8 mouse cellular contexts compared by ENCODE assay signal in genomic region chr19:31083761-31084160, GRCm38 (mm10). TPM values are rescaled to one million over a fixed set of nuclear protein-coding genes. Genes with fewer than 3 reads are reported as not detected.
A peak's percentile ranks its signal among the peaks of the same experiment; 100 is the strongest.
DNase-seq lines count a peak whose midpoint lies in the region; ATAC-seq and TF ChIP-seq lines count a peak whose summit lies in the region.

No protein-coding gene starts in this region.

- H3K4me3 ChIP-seq in kidney, embryonic 14.5 days (ENCODE audit: low read length) = peak overlapping the region; percentile 65
- H3K4me3 ChIP-seq in bone marrow macrophage, adult 2 months (ENCODE audit: insufficient read depth, low read length) = peak overlapping the region; percentile 96
- H3K4me3 ChIP-seq in forebrain, embryonic 11.5 days (ENCODE audit: low read depth, low read length) = peak overlapping the region; percentile 54
- H3K4me3 ChIP-seq in limb, embryonic 10.5 days = peak overlapping the region; percentile 69

- no peak for ATAC-seq in kidney, embryonic 14.5 days (ENCODE audit: low FRiP score, low TSS enrichment)
- no peak for ATAC-seq in forebrain, embryonic 11.5 days (replicated peaks; ENCODE audit: low FRiP score)

- peaks cover 12% of the 10 kb centered on the region; the same call in 1 of the 2 replicates for H3K4me1 ChIP-seq in kidney, embryonic 14.5 days (ENCODE audit: control insufficient read depth, insufficient read depth, low read length)
- H3K4me1 ChIP-seq in bone marrow macrophage, adult 2 months (ENCODE audit: control insufficient read depth, insufficient read depth, low read length) = peaks cover 6% of the 10 kb centered on the region; the same call in 1 of the 2 replicates
- H3K4me1 ChIP-seq in forebrain, embryonic 11.5 days (replicated peaks; ENCODE audit: control insufficient read depth, insufficient read depth, low read length) = peaks cover 8% of the 10 kb centered on the region; the same call in 1 of the 2 replicates
- H3K4me1 ChIP-seq in limb, embryonic 10.5 days = peaks cover 16% of the 10 kb centered on the region

- H3K9ac ChIP-seq in kidney, embryonic 14.5 days (ENCODE audit: low read depth, low read length) = peak overlapping the region; percentile 77
- no peak overlapping the region; the same call in 1 of the 2 replicates for H3K9ac ChIP-seq in forebrain, embryonic 11.5 days (ENCODE audit: low read length)

- TF ChIP-seq POLR2A in bone marrow macrophage, adult 2 months (IDR thresholded peaks at IDR 0.05; ENCODE audit: borderline replicate concordance, low read depth, low read length) = no peak

- 95% methylated on average over 8 of the region's 8 CpGs for WGBS in kidney, embryonic 14.5 days
- 95% methylated on average over 8 of the region's 8 CpGs for WGBS in forebrain, embryonic 11.5 days
- 95% methylated on average over 8 of the region's 8 CpGs for WGBS in limb, embryonic 10.5 days

- DNase-seq in kidney, adult 8-10 months = no peak
- DNase-seq in forebrain, embryonic 11.5 days (ENCODE audit: low spot score) = no peak
- no peak for DNase-seq in limb, embryonic 10.5 days (ENCODE audit: low spot score)
- peak; percentile 1 for DNase-seq in skeletal muscle tissue, adult 2 months (ENCODE audit: low read depth, low spot score)
- DNase-seq in urinary bladder, adult 2 months (ENCODE audit: low spot score) = no peak
- DNase-seq in urinary bladder, postnatal 10 days (ENCODE audit: low spot score) = no peak

- no peak overlapping the region for H3K27ac ChIP-seq in kidney, embryonic 14.5 days (ENCODE audit: low read depth, low read length)
- H3K27ac ChIP-seq in bone marrow macrophage, adult 2 months (ENCODE audit: insufficient read depth, low read depth, low read length) = no peak overlapping the region
- no peak overlapping the region for H3K27ac ChIP-seq in forebrain, embryonic 11.5 days (ENCODE audit: low read depth, low read length)
- no peak overlapping the region; the same call in 1 of the 2 replicates for H3K27ac ChIP-seq in limb, embryonic 10.5 days

- peak overlapping the region; percentile 74 for H3K4me2 ChIP-seq in kidney, embryonic 14.5 days (replicated peaks; ENCODE audit: low read depth, low read length)
- H3K4me2 ChIP-seq in forebrain, embryonic 11.5 days (ENCODE audit: low read depth, low read length, severe bottlenecking) = peak overlapping the region; percentile 56

- peaks cover 23% of the 10 kb centered on the region for H3K36me3 ChIP-seq in kidney, embryonic 14.5 days (ENCODE audit: control insufficient read depth, insufficient read depth, low read length)
- peaks cover 13% of the 10 kb centered on the region for H3K36me3 ChIP-seq in forebrain, embryonic 11.5 days (ENCODE audit: control insufficient read depth, insufficient read depth, low read length)
- peaks cover 43% of the 10 kb centered on the region for H3K36me3 ChIP-seq in limb, embryonic 10.5 days

- no peaks in the 10 kb centered on the region for H3K27me3 ChIP-seq in kidney, embryonic 14.5 days (ENCODE audit: control insufficient read depth, insufficient read depth, low read length)
- no peaks in the 10 kb centered on the region for H3K27me3 ChIP-seq in forebrain, embryonic 11.5 days (ENCODE audit: control insufficient read depth, insufficient read depth, low read length)
- H3K27me3 ChIP-seq in limb, embryonic 10.5 days (ENCODE audit: low read depth, poor library complexity, severe bottlenecking) = no peaks in the 10 kb centered on the region

- TF ChIP-seq CTCF in bone marrow macrophage, adult 2 months (IDR thresholded peaks at IDR 0.05; ENCODE audit: low read depth, low read length) = no peak

- H3K9me3 ChIP-seq in kidney, embryonic 14.5 days (ENCODE audit: control insufficient read depth, low read length) = peaks cover 9% of the 10 kb centered on the region
- H3K9me3 ChIP-seq in forebrain, embryonic 11.5 days (ENCODE audit: control insufficient read depth, low read length) = no peaks in the 10 kb centered on the region; the same call in 1 of the 2 replicates
- peaks cover 8% of the 10 kb centered on the region; the same call in 1 of the 2 replicates for H3K9me3 ChIP-seq in limb, embryonic 10.5 days (replicated peaks)

RNA-seq across cellular contexts. Expression of gene Cstf2t, which starts 1.1 kb away (rescaled TPM):
- 28.5 and 39.1 TPM in 2 replicates for polyA plus RNA-seq in kidney, embryonic 14.5 days (2014; fragmentation: Nextera tagmentation; extraction: Ambion mirVana)
- polyA plus RNA-seq in bone marrow macrophage, adult 2 months (2012; ENCODE audit: insufficient read depth, insufficient read length, missing spikeins) = 26.7 and 29.9 TPM in 2 replicates
- polyA plus RNA-seq in forebrain, embryonic 11.5 days (2014; fragmentation: Nextera tagmentation; extraction: Ambion mirVana) = 45.2 and 45.8 TPM in 2 replicates
- polyA plus RNA-seq in limb, embryonic 10.5 days (2016; fragmentation: Nextera tagmentation; extraction: Ambion mirVana) = 50.7 and 59.7 TPM in 2 replicates
- polyA plus RNA-seq in urinary bladder, adult 2 months (2012; rRNA removed) = 19.5 and 20.9 TPM in 2 replicates
